Mouse (Mus musculus) C2C12 (cell line): ENCODE measurements at regions not wholly inside any gene's neighbourhood (a gene's known extent, or its start where the extent isn't known, plus 50 kb on each side); places are given as distances from the start of the nearest gene placed in this dataset.

Experiments used
- H3K27me3 ChIP-seq: one replicate; pipeline ENCODE4 v1.6.1; 2011; ENCODE audit not compliant: control insufficient read depth, insufficient read depth, insufficient read length
- H3K36me3 ChIP-seq: one replicate; pipeline ENCODE4 v1.6.1; 2011; ENCODE audit not compliant: control insufficient read depth, insufficient read depth
- H3K4me3 ChIP-seq: one replicate; pipeline ENCODE4 v1.5.1; 2011; ENCODE audit warnings: mild to moderate bottlenecking, control low read depth; ENCODE audit not compliant: poor library complexity, insufficient read depth, severe bottlenecking
- H3K79me2 ChIP-seq: one replicate; pipeline ENCODE4 v1.6.1; 2011; ENCODE audit not compliant: control insufficient read depth, insufficient read depth
- H3K79me3 ChIP-seq: one replicate; pipeline ENCODE4 v1.6.1; 2011; ENCODE audit warnings: low read depth, control low read depth
- H3ac ChIP-seq: one replicate; pipeline ENCODE3; 2011; ENCODE audit warnings: low read depth; ENCODE audit not compliant: control insufficient read depth, insufficient read length
- CEBPB ChIP-seq: IDR thresholded peaks from one replicate; pipeline ENCODE4 v1.6.1; 2011; ENCODE audit warnings: low read depth, mild to moderate bottlenecking, control low read depth, moderate library complexity
- CTCF ChIP-seq: IDR thresholded peaks from one replicate; pipeline ENCODE4 v1.5.1; 2011; ENCODE audit not compliant: control insufficient read depth, insufficient read depth, insufficient read length
- FOSL1 ChIP-seq: IDR thresholded peaks from one replicate; pipeline ENCODE4 v1.8.0; 2011; ENCODE audit warnings: mild to moderate bottlenecking, low read length; ENCODE audit not compliant: poor library complexity, insufficient read depth, severe bottlenecking
- MAX ChIP-seq: IDR thresholded peaks from one replicate; pipeline ENCODE4 v1.6.1; 2011; ENCODE audit warnings: mild to moderate bottlenecking, control low read depth
- MYOD1 ChIP-seq: IDR thresholded peaks from one replicate; pipeline ENCODE4 v1.6.1; 2011; ENCODE audit warnings: low read depth; ENCODE audit not compliant: control insufficient read depth, insufficient read length
- MYOG ChIP-seq: IDR thresholded peaks from one replicate; pipeline ENCODE4 v1.6.1; 2011; ENCODE audit not compliant: control insufficient read depth, insufficient read length; ENCODE audit errors: extremely low read depth
- USF1 ChIP-seq: IDR thresholded peaks from one replicate; pipeline ENCODE4 v1.6.1; 2011; ENCODE audit warnings: low read depth, mild to moderate bottlenecking, control low read depth, moderate library complexity

DNA sequence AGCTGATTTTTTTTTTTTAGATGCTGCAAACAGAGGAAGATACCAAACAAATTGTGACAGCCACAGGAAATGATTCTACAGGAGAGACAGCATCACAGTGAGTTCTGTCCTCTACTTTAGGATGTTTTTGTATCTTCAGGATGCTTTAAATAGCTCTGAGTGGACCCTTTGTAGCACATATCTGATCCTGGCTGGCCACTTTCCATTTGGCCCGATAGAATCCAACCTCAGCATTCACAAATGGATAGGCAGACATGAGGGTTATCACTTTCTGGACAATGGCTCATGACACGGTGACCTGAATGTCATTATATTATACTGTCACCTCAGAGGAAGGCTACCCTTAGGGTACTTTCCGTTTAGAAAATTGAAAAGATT lies 379.3 kb downstream of the Gm10295 start:
- Histone ChIP-seq H3ac (no peak overlapping the region), H3K79me3 (no peaks in the 10 kb centered on the region), H3K4me3 (no peak overlapping the region), H3K36me3 (no peaks in the 10 kb centered on the region), H3K27me3 (no peaks in the 10 kb centered on the region), H3K79me2 (no peaks in the 10 kb centered on the region)
- TF ChIP-seq MYOD1 (no peak), FOSL1 (no peak), USF1 (no peak)

- Histone ChIP-seq H3K27me3 (no peaks in the 10 kb centered on the region), H3K79me2 (no peaks in the 10 kb centered on the region), H3K36me3 (no peaks in the 10 kb centered on the region), H3K4me3 (no peak overlapping the region), H3ac (no peak overlapping the region), H3K79me3 (no peaks in the 10 kb centered on the region)
- TF ChIP-seq MYOD1 (no peak), USF1 (no peak), FOSL1 (no peak), CTCF (no peak), MAX (no peak), CEBPB (no peak), MYOG (no peak)
Observed at GRCm38 (mm10) chr7:70971323-70972022, 379.8 kb downstream of the Gm10295 start.

GRCm38 (mm10) chr7:70952318-70952959 lies 398.8 kb downstream of the Gm10295 start:
- Histone ChIP-seq H3K27me3 (no peaks in the 10 kb centered on the region), H3ac (no peak overlapping the region), H3K36me3 (no peaks in the 10 kb centered on the region), H3K4me3 (no peak overlapping the region), H3K79me3 (no peaks in the 10 kb centered on the region), H3K79me2 (no peaks in the 10 kb centered on the region)
- no peak for TF ChIP-seq CTCF
- TF ChIP-seq MYOD1 = no peak
- TF ChIP-seq FOSL1 = no peak
- no peak for TF ChIP-seq MYOG
- TF ChIP-seq CEBPB = no peak
- TF ChIP-seq MAX = no peak
- no peak for TF ChIP-seq USF1

DNA sequence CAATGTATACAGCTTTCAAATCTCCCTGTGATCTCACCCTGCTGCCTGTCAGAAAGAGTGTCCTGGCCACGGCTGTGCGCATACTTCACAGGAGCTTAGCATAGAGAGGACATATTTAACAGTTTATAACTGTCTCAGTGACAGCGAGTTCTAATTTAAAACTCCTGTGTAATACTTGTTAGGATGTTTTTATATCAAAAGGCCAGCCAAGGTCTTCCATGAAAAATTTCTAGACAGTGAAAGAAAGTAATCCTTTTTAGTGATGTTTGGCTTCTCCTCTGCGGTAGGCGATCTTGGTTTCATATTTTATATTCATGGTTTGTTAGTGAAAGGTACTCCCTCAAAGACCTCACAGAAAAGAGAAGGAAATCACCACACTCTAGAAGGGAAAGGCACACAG lies 403.0 kb downstream of the Gm10295 start:
- H3K79me2 ChIP-seq = no peaks in the 10 kb centered on the region
- no peaks in the 10 kb centered on the region for H3K27me3 ChIP-seq
- no peak overlapping the region for H3ac ChIP-seq
- H3K4me3 ChIP-seq = no peak overlapping the region
- TF ChIP-seq CTCF (no peak), USF1 (no peak), MYOG (no peak), CEBPB (no peak), MYOD1 (no peak), FOSL1 (no peak), MAX (no peak)
- H3K36me3 ChIP-seq = no peaks in the 10 kb centered on the region
- no peaks in the 10 kb centered on the region for H3K79me3 ChIP-seq

DNA sequence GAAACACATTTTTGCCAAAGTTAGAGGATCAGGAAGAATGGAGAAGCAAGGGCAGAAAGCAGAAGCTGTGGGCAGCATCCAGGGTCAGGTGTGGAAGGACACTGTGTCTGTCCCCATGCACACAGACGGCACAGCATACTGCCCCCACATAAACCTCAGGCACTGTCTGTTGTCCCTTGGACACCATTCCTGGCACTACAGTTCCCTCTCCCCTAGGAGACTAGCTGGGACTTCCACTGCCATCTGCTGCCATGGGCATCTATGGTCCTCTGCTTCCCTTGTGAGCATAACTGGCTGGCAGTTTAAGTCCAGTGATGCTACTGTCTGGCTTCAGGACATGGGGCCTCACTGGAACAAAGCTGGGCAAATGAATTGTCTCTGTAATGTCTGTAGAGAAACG lies 405.0 kb downstream of the Gm10295 start:
- Histone ChIP-seq H3K79me3 (no peaks in the 10 kb centered on the region), H3K4me3 (no peak overlapping the region), H3K79me2 (no peaks in the 10 kb centered on the region), H3K36me3 (no peaks in the 10 kb centered on the region), H3ac (no peak overlapping the region), H3K27me3 (no peaks in the 10 kb centered on the region)
- no peak for TF ChIP-seq MAX
- TF ChIP-seq USF1 = no peak
- no peak for TF ChIP-seq FOSL1
- no peak for TF ChIP-seq CEBPB
- no peak for TF ChIP-seq MYOD1
- TF ChIP-seq MYOG = no peak
- no peak for TF ChIP-seq CTCF

- H3K79me2 ChIP-seq = no peaks in the 10 kb centered on the region
- no peak for TF ChIP-seq FOSL1
- TF ChIP-seq CEBPB = no peak
- no peak for TF ChIP-seq MAX
- TF ChIP-seq CTCF = no peak
- TF ChIP-seq MYOG = no peak
- no peak for TF ChIP-seq USF1
- TF ChIP-seq MYOD1 = no peak
- H3K36me3 ChIP-seq = no peaks in the 10 kb centered on the region
Observed at GRCm38 (mm10) chr7:70930911-70931310, 420.4 kb downstream of the Gm10295 start.

More at GRCm38 (mm10) chr7:70930911-70931310, 420.4 kb downstream of the Gm10295 start:
- H3K79me3 ChIP-seq = no peaks in the 10 kb centered on the region
- H3ac ChIP-seq = no peak overlapping the region
- no peak overlapping the region for H3K4me3 ChIP-seq
- H3K27me3 ChIP-seq = no peaks in the 10 kb centered on the region
